Mouse (Mus musculus) NIH3T3 (cell line): ENCODE data around the gene Mfsd6l.

Source experiments
- DNase-seq: peaks from one replicate; pipeline ENCODE4 v3.0.0-alpha.2; 2012; ENCODE audit warnings: low read depth

Mfsd6l gene

DNA sequence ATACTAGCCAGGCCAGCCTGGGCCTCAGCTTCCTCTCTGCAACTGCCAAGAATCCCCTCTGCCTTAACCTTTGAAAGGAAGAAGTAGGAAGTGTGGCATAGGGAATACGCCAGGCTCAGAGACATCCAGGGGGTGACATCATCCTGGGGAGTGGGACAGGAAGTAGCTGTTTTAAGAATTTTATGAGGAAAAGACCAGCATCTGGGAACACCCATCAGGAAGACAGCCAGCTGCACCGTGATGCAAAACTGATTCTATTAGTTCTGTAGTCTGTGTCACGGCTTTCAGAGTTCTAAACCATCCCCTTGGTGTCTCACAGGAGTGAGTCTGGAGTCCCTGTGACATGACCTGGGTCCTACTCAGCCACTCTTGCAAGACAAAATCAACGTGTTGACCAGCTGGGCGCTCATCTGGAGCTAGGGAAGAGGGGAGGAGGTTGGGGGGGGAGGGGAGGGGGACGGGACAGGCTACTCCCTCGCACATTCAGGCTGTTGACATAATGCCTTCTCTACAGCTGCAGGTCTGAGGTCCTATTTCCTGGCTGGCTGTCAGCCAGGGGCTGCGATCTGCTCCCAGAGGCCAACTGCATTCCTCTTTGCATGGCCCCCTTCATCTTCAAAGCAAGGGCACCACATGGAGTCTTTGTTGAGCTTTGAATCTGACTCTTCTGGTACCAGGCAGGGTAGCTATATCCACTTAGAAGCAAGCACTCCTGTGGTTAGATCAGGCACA lies 46.4 kb downstream of the Mfsd6l start:
- no peak for DNase-seq

- DNase-seq, result peak; percentile 38
These were observed 51.1 kb downstream of the Mfsd6l start for GRCm38 (mm10) chr11:68607046-68607445.
